Mouse (Mus musculus): Measurements from ENCODE around the gene Mecom. TPM values are rescaled to one million over a fixed set of nuclear protein-coding genes. Genes with fewer than 3 reads are reported as not detected.

The Mecom gene
- total RNA-seq, 2 experiments from 2014 or later = 4.2 to 4.7 TPM

DNA sequence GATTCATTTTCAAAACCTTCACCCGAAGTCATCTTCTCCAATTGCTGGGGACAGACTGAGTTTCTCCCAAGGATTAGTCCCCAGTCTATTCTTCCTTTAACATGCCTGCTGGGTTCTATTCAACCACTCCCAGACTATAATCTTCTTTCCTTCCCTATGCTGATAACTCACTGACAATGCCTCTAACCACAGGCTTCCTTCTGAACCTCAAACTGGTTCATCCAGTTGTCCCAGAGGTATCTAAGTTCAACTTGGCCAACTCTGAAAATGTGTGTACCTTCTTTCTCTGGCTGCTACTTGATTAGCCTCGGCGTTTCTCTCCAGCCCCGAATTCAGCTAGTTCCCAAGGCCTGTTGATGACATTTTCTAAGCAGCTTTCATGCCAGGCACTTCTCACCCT, 499.7 kb downstream of the Mecom start:
- intact Hi-C loops (cut with DNase I) = no loop called here
- no peak for DNase-seq (ENCODE audit: extremely low spot score in 1 of 2, low spot score in 2 of 2)

GRCm38 (mm10) chr3:30043525-30043924, 504.3 kb downstream of the Mecom start:
- intact Hi-C loops (cut with DNase I) = no loop called here
- DNase-seq (ENCODE audit: extremely low spot score in 1 of 2, low spot score in 2 of 2) = no peak

- intact Hi-C loops (cut with DNase I) = no loop called here
- no peak for DNase-seq (ENCODE audit: extremely low spot score in 1 of 2, low spot score in 2 of 2)
Measured at GRCm38 (mm10) chr3:30038545-30038944, 509.3 kb downstream of the Mecom start.

- no peak for DNase-seq (ENCODE audit: extremely low spot score in 1 of 2, low spot score in 2 of 2)
- intact Hi-C loops (cut with DNase I) = loop anchor here (10.0 kb wide), 2 partner anchors 195 to 495 kb away; no protein-coding TSS in a partner anchor
Measured at GRCm38 (mm10) chr3:30019961-30020360, 527.8 kb downstream of the Mecom start.

- DNase-seq (ENCODE audit: extremely low spot score in 1 of 2, low spot score in 2 of 2) = no peak
- intact Hi-C loops (cut with DNase I) = loop anchor here (10.0 kb wide), 2 partner anchors 195 to 495 kb away; no protein-coding TSS in a partner anchor
Measured at GRCm38 (mm10) chr3:30019411-30019810, 528.4 kb downstream of the Mecom start.

- intact Hi-C loops (cut with DNase I) = loop anchor here (10.0 kb wide), 2 partner anchors 197 to 497 kb away; no protein-coding TSS in a partner anchor
Measured at GRCm38 (mm10) chr3:30018202-30018601, 529.6 kb downstream of the Mecom start.

GRCm38 (mm10) chr3:30016766-30017165, 531.0 kb downstream of the Mecom start:
- no peak for DNase-seq (ENCODE audit: extremely low spot score in 1 of 2, low spot score in 2 of 2)
- intact Hi-C loops (cut with DNase I) = loop anchor here (10.0 kb wide), 2 partner anchors 198 to 498 kb away; no protein-coding TSS in a partner anchor

More at GRCm38 (mm10) chr3:30018202-30018601, 529.6 kb downstream of the Mecom start:
- no peak for DNase-seq (ENCODE audit: extremely low spot score in 1 of 2, low spot score in 2 of 2)

DNA sequence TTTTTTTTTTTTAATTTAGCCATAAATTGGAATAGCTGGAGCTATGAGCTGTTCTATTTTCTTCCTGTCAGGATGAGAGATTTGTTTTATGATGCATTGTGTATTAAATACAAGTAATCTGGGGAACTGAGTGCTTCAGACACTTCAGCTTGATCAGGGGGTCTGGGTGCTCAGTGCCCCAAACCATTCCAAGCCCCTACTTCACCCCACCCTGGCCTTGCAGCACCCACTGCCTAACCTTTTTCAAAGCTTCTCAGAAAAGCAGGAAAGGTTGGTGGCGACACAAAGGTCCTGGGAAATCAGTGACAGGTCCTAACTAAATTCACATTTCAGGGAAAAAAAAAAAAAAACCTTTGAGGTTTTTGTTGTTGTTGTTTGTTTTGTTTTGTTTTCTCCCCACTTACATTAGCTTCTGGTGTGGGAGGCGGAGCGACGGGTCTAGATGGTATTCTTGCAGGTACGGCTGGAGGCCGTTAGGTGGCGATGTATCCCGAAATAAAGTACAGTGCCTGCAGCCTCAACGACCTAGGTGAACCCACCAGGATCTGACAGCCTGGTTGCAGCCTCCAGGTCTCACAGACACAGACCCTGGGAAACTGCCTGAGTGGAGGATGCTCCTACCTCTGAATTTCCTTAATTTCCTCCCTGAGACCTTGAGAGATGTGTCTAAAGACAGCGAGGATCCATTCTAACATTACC, 532.7 kb downstream of the Mecom start:
- DNase-seq (ENCODE audit: extremely low spot score in 1 of 2, low spot score in 2 of 2) = peak; percentile 35 to 66
- intact Hi-C loops (cut with DNase I) = loop anchor here (10.0 kb wide), 2 partner anchors 200 to 500 kb away; no protein-coding TSS in a partner anchor

DNA sequence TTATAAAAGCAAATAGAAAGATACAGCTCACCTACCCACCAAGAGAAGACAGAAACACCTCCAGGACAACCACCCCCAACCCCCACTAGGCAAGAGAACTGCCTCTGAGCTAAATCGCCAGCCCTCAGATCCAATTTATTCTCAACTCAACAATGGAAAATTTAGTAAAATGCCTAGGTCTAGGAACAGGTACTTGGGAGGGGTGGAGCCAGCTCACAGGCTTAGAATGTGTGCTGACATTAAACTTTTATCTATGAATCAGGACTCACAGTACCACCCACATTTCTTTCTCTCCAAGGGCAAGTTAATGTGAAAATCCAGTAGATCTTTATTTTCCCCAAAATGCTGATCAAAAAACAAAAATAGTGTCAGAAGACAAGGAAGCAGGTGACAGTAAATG, 533.5 kb downstream of the Mecom start:
- DNase-seq (ENCODE audit: extremely low spot score in 1 of 2, low spot score in 2 of 2) = no peak
- intact Hi-C loops (cut with DNase I) = loop anchor here (10.0 kb wide), 2 partner anchors 201 to 501 kb away; no protein-coding TSS in a partner anchor

- DNase-seq (ENCODE audit: extremely low spot score in 1 of 2, low spot score in 2 of 2) = no peak
- intact Hi-C loops (cut with DNase I) = loop anchor here (10.0 kb wide), 2 partner anchors 201 to 501 kb away; no protein-coding TSS in a partner anchor
Measured at GRCm38 (mm10) chr3:30013416-30013815, 534.4 kb downstream of the Mecom start.

GRCm38 (mm10) chr3:30012666-30013365, 535.0 kb downstream of the Mecom start:
- peak in 1 of 2 experiments; percentile 40 for DNase-seq (ENCODE audit: extremely low spot score in 1 of 2, low spot score in 2 of 2)
- intact Hi-C loops (cut with DNase I) = loop anchor here (10.0 kb wide), 2 partner anchors 202 to 502 kb away; no protein-coding TSS in a partner anchor

DNA sequence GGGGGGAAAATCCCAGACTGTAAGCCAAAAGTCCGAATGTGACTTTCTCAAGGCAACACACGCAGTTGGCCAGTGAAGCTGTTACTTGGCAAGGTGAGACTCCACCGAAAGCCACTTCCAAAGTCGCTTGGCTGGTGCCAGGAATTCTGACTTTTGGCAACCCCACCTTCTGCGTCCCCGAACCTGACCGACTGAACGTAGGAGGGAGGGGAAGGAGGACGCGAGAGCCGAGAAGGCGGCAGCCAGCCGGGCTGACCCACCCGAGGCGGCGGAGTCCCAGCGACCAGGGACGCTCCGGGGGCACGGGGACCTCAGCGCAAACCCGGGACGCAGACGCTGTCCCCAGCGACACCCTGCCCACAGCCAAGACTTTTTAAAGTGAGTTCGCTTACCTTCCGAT, 535.7 kb downstream of the Mecom start:
- DNase-seq (ENCODE audit: extremely low spot score in 1 of 2, low spot score in 2 of 2) = peak in 1 of 2 experiments; percentile 24
- intact Hi-C loops (cut with DNase I) = loop anchor here (10.0 kb wide), 2 partner anchors 203 to 503 kb away; no protein-coding TSS in a partner anchor

GRCm38 (mm10) chr3:30011712-30012111, 536.1 kb downstream of the Mecom start:
- no peak for DNase-seq (ENCODE audit: extremely low spot score in 1 of 2, low spot score in 2 of 2)
- intact Hi-C loops (cut with DNase I) = loop anchor here (10.0 kb wide), 2 partner anchors 203 to 503 kb away; no protein-coding TSS in a partner anchor

- DNase-seq (ENCODE audit: extremely low spot score in 1 of 2, low spot score in 2 of 2) = no peak
- intact Hi-C loops (cut with DNase I) = loop anchor here (10.0 kb wide), 2 partner anchors 204 to 504 kb away; no protein-coding TSS in a partner anchor
Measured at GRCm38 (mm10) chr3:30010889-30011288, 536.9 kb downstream of the Mecom start.

DNA sequence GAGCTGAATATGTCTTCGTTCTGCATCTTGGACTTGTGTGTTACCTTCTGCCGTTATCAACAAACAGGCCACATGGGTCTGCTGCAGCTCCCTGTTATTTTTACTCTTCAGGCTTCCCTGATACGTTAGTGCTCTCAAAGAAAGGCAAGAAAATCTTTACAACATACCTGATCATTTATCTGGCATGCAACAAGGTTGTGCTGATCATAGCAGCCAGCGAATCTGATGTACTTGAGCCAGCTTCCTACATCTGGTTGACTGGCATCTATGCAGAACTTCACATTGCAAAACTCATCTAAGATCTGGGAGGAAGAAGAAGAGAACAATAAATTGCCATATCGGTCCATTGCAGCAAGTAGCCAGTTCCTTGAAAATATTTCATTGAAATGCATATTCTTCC, 538.2 kb downstream of the Mecom start:
- no peak for DNase-seq (ENCODE audit: extremely low spot score in 1 of 2, low spot score in 2 of 2)
- intact Hi-C loops (cut with DNase I) = no loop called here

DNA sequence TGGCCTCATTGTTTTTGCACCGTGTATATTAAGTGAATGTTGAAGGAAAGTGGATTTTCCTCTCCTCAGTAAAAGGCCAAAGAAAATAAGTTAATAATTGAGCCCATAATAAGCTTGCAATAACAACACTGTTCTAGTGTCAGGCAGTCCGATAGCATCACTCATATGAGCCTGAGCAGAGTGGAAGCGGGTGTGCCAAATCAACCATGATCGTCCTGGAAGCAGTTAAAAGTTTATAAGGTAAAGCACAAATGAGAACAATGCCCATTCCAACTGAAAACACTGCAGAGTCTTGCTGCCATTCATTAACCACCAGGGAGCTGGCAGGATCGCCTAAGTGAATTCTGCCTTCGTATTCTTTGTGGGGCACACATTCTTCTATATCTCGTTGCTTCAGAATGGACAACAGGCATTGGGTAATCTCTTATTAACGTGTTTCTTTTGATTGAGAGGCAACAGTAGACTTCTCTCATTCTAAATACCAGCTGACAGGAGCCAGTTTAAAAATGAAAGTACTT, 542.9 kb downstream of the Mecom start:
- DNase-seq (ENCODE audit: extremely low spot score in 1 of 2, low spot score in 2 of 2) = no peak
- intact Hi-C loops (cut with DNase I) = no loop called here

DNA sequence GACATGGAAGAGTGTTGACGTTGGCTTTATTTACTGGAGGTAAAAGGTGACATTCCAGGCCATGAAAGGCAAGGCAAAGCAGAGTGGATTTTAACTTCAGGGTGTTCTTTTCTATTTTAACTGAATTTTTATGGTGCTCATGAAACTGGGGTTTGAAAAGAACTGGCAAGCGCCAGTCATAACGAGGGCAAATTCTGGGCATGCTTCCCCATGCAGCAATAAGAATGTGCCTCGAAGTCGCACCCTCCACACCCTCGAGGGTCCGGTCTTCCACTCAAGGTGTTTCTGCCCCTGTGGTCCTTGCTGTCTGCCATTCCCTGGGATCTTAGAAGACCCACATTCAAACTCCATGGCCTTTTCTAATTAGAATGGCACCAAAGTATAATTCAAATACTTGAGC, 547.5 kb downstream of the Mecom start:
- intact Hi-C loops (cut with DNase I) = no loop called here
- DNase-seq (ENCODE audit: extremely low spot score in 1 of 2, low spot score in 2 of 2) = no peak

- intact Hi-C loops (cut with DNase I) = no loop called here
- DNase-seq (ENCODE audit: extremely low spot score in 1 of 2, low spot score in 2 of 2) = no peak
Measured at GRCm38 (mm10) chr3:29999035-29999434, 548.8 kb downstream of the Mecom start.

DNA sequence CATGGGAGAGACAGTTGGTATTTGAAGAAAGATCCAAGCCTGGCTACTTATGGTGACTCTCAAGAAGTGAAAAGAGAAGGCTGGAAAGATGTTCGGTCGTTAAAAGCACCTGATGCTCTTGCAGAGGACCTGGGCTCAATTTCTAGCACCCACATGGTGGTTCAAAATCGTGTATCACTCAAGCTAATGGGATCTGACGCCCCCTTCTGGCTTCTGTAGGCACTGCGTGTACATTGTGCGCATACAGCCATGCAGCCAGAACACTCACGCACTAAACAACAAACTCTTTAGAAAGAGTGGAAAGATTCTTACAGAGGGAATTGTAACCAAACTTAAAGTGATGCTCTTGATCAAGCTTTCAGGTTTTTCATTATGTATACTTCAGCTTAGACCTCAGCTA, 550.7 kb downstream of the Mecom start:
- intact Hi-C loops (cut with DNase I) = no loop called here
- DNase-seq (ENCODE audit: extremely low spot score in 1 of 2, low spot score in 2 of 2) = no peak

All from left cerebral cortex, postnatal 10 days (tissue).